Mouse (Mus musculus) megakaryocyte, embryonic 14.5 days (primary cell): ENCODE results near the gene Galnt6.

ENCODE experiments used
- FLI1 ChIP-seq: IDR thresholded peaks from 2 replicates; pipeline ENCODE4 v1.6.1; 2012; ENCODE audit warnings: low read length, inconsistent platforms, mixed read lengths
- GATA1 ChIP-seq: IDR thresholded peaks from 3 replicates; pipeline ENCODE4 v1.6.1; 2012; ENCODE audit warnings: mixed read lengths, low read length, inconsistent platforms, borderline replicate concordance

GRCm38 (mm10) chr15:100667420-100667819, 61.8 kb downstream of the Galnt6 start:
- TF ChIP-seq GATA1 = no peak
- no peak for TF ChIP-seq FLI1
